Mouse (Mus musculus) adipose tissue, adult 10 weeks (tissue): Measurements from ENCODE around the gene Ptpn3. TPM values are rescaled to one million over a fixed set of nuclear protein-coding genes. Genes with fewer than 3 reads are reported as not detected.

Experiments
- polyA plus RNA-seq: library from polyadenylated mRNA; stranded (reverse); fragments of 350-450 nt; fragmentation: Illumina TruSeq; extraction: RNeasy Lipid Tissue Mini Kit (QIAGEN cat#74804); gene quantifications from one replicate; pipeline ENCODE4 v1.2.3, GENCODE M21; 2014; ENCODE audit warnings: low read depth, low replicate concordance

Gene Ptpn3
- polyA plus RNA-seq: 23.9 TPM

GRCm38 (mm10) chr4:57301410-57302313 is at the start of gene Ptpn3:
Gene Ptpn3 (minus strand): TSS chr4:57301837.

GRCm38 (mm10) chr4:57143026-57143937 is 158.4 kb downstream of the Ptpn3 start, which contains the start of gene Epb41l4b:
Gene Epb41l4b (minus strand): TSS chr4:57143437.

Other genes with a start within 250 kb of the Ptpn3 start
- gene Epb41l4b, start 158.4 kb downstream of the Ptpn3 start, polyA plus RNA-seq: 24.3 TPM
- gene Palm2, start 132.4 kb upstream of the Ptpn3 start, polyA plus RNA-seq: 3.7 TPM